Mouse (Mus musculus) liver, postnatal 0 days (tissue): ENCODE results near the gene Sctr. TPM values are rescaled to one million over a fixed set of nuclear protein-coding genes. Genes with fewer than 3 reads are reported as not detected.
A peak's percentile ranks its signal among the peaks of the same experiment; 100 is the strongest.

Experiments
- ATAC-seq: fragments of 200-750 bp; cut with Nextera tagmentation; 2 replicates; pipeline ENCODE4 v1.8.0; 2017; ENCODE audit warnings: mild to moderate bottlenecking, moderate library complexity
- DNase-seq: peaks from one replicate; pipeline ENCODE4 v3.0.0-alpha.2; 2016
- H3K27ac ChIP-seq: fragments of 300-500 bp; sonication (generic); 2 replicates; pipeline ENCODE4 v1.5.1; 2014; ENCODE audit warnings: antibody characterized with exemption, moderate library complexity, mild to moderate bottlenecking, low read depth
- H3K27me3 ChIP-seq: fragments of 300-500 bp; sonication (generic); 2 replicates; pipeline ENCODE4 v1.6.1; 2014; ENCODE audit warnings: low read length, control low read depth, mixed read lengths; ENCODE audit not compliant: insufficient read depth
- H3K36me3 ChIP-seq: fragments of 300-500 bp; sonication (generic); replicated peaks from 2 replicates; pipeline ENCODE4 v1.6.1; 2014; ENCODE audit warnings: mild to moderate bottlenecking, control low read depth, low read length, moderate library complexity, mixed read lengths; ENCODE audit not compliant: insufficient read depth
- H3K4me1 ChIP-seq: fragments of 300-500 bp; sonication (generic); 2 replicates; pipeline ENCODE4 v1.6.1; 2014; ENCODE audit warnings: antibody characterized with exemption, mild to moderate bottlenecking, control low read depth; ENCODE audit not compliant: insufficient read depth
- H3K4me2 ChIP-seq: fragments of 300-500 bp; sonication (generic); 2 replicates; pipeline ENCODE4 v1.6.1; 2014; ENCODE audit warnings: low read depth, mild to moderate bottlenecking, low read length, moderate library complexity, mixed read lengths
- H3K4me3 ChIP-seq: fragments of 300-500 bp; sonication (generic); 2 replicates; pipeline ENCODE4 v1.5.1; 2014; ENCODE audit warnings: low read depth, low read length
- H3K9ac ChIP-seq: fragments of 300-500 bp; sonication (generic); replicated peaks from 2 replicates; pipeline ENCODE4 v1.6.1; 2014; ENCODE audit warnings: mild to moderate bottlenecking, moderate library complexity
- H3K9me3 ChIP-seq: fragments of 300-500 bp; sonication (generic); 2 replicates; pipeline ENCODE4 v1.6.1; 2016; ENCODE audit warnings: mild to moderate bottlenecking, control low read depth, low read length, mixed read lengths
- CTCF ChIP-seq: sonication (generic); IDR thresholded peaks from 2 replicates; pipeline ENCODE4 v1.5.1; 2016; ENCODE audit warnings: antibody characterized with exemption, low read depth
- EP300 ChIP-seq: IDR thresholded peaks from 2 replicates; pipeline ENCODE4 v1.6.1; 2016; ENCODE audit warnings: antibody characterized with exemption, low read depth, mild to moderate bottlenecking
- WGBS: fragments of 180-500 bp; shearing (Covaris S2); extraction: QIAGEN DNeasy Blood & Tissue Kit; methylation state at CpG from one replicate; pipeline ENCODE4 v1.1.7; 2014; ENCODE audit not compliant: insufficient replicate concordance; 5-methylcytosine and 5-hydroxymethylcytosine counted together
- polyA plus RNA-seq: library from polyadenylated mRNA; unstranded; fragments of >200 nt; fragmentation: Nextera tagmentation; extraction: Ambion mirVana; gene quantifications from 2 replicates; pipeline ENCODE4 v1.2.1, GENCODE M21; 2015

Gene Sctr
- polyA plus RNA-seq, 1 experiment from 2014 or later, result 0.05 TPM

DNA sequence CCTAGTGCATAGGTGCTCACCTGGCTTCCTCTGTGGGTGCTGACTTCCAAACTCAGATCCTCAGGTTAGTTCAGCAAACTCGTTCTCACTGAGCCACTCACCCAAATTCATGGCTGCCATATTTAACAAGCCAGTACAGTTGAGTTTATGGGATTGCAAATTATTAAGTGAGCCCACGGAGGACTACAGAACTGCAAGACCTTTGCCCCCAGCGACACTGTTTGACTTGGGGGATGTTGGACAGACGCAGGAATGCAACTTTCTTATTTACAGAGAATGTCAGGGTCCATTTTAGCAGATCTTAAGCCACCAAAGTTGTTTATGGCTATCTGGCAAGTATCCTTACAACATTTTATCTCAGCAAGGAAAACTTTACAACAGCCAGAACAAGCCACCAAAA, 31.6 kb upstream of the Sctr start:
- WGBS, result 55% methylated on average over 4 of the region's 4 CpGs
- no peaks in the 10 kb centered on the region for H3K36me3 ChIP-seq
- H3K27me3 ChIP-seq, result no peaks in the 10 kb centered on the region
- no peaks in the 10 kb centered on the region for H3K4me1 ChIP-seq
- DNase-seq, result no peak
- ATAC-seq, result no peak
- H3K9ac ChIP-seq, result no peak overlapping the region
- H3K27ac ChIP-seq, result no peak overlapping the region
- no peak overlapping the region for H3K4me3 ChIP-seq
- TF ChIP-seq CTCF, result no peak
- TF ChIP-seq EP300, result no peak
- H3K4me2 ChIP-seq, result no peak overlapping the region
- H3K9me3 ChIP-seq, result no peaks in the 10 kb centered on the region

GRCm38 (mm10) chr1:119986555-119986954, 20.1 kb upstream of the Sctr start:
- no peak for ATAC-seq
- H3K36me3 ChIP-seq, result no peaks in the 10 kb centered on the region

DNA sequence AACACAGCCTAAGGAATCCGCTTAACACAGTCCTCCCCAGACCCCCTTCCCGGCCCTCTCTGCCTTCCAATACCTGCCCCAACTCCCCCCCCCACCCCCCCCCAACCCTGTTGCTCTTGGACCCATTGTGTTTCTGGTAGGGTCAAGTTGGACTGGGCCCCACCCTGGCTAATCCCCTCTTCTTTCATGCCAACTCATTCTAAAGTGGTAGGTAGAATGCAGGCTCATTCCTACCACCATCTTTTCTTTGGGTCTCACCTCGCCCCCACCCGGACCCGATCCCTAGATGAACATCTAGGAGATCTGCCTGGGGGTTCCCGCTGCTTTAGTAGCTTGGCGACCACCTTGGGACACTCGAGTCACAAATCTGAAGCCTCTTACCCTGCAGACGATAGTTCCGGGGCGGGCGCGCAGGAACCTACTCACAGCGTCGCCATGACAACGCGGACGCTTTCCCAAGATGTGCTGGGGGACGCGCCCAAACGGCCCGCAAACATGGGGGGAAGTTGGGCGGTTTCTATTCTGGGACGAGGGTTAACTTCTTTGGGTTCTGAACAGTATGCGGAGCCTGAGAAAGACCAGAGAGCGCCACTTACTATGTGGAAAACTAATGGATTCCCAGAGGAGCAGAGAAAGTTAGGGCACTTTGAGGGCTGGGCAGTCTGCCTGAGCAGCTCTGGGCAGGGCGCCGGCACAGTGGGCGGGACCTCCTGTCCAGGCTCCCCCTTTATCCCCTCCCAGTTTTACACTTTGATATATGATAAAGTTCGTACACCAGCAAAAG, 9.7 kb upstream of the Sctr start, which contains the start of gene Cfap221:
Gene Cfap221 (minus strand): TSS at position 437 of the 784 bp plus-strand sequence.
- 6% methylated on average over 30 of the region's 30 CpGs for WGBS
- no peaks in the 10 kb centered on the region for H3K27me3 ChIP-seq

More at GRCm38 (mm10) chr1:119986555-119986954, 20.1 kb upstream of the Sctr start:
- DNase-seq, result no peak
- Histone ChIP-seq H3K9ac (no peak overlapping the region), H3K4me3 (no peak overlapping the region), H3K9me3 (no peaks in the 10 kb centered on the region), H3K27me3 (no peaks in the 10 kb centered on the region), H3K27ac (no peak overlapping the region), H3K4me1 (no peaks in the 10 kb centered on the region), H3K4me2 (no peak overlapping the region)
- TF ChIP-seq CTCF, result no peak
- no peak for TF ChIP-seq EP300
- WGBS, result 84% methylated on average over 5 of the region's 5 CpGs

DNA sequence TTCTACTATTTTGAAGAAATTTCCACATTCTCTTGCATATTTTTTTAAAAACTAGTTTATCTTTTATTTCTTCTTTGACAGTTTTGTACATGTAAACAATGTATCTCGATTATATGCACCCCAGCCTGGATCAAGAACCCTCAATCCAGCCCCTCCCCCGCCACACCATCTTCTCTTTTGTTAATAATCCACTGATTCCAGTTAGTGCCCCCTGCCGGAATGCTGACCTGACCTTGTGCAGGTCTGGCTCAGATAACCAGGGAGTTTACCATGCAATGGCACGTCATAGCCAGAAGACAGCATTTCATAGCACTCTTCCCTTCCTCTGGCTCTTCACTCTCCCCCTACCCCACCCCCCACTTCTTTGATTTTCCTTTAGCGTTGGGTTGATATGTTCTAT, 9.1 kb upstream of the Sctr start:
- ATAC-seq, result peak; percentile 72
- TF ChIP-seq CTCF (peak; percentile 39), EP300 (no peak)
- 28% methylated on average over 5 of the region's 5 CpGs for WGBS
- H3K4me3 ChIP-seq, result peak overlapping the region; percentile 52; the same call in 1 of the 2 replicates
- H3K4me2 ChIP-seq, result peak overlapping the region; percentile 80
- no peak overlapping the region for H3K9ac ChIP-seq
- no peaks in the 10 kb centered on the region for H3K27me3 ChIP-seq
- DNase-seq, result peak; percentile 39
- H3K27ac ChIP-seq, result no peak overlapping the region
- no peaks in the 10 kb centered on the region for H3K36me3 ChIP-seq
- H3K4me1 ChIP-seq, result no peaks in the 10 kb centered on the region
- H3K9me3 ChIP-seq, result no peaks in the 10 kb centered on the region

More for the DNA sequence above, 9.7 kb upstream of the Sctr start, which contains the start of gene Cfap221:
- no peak within 1 kb of the TSS for H3K9ac ChIP-seq
- TF ChIP-seq EP300 (no peak), CTCF (no peak)
- no peaks in the 10 kb centered on the region for H3K36me3 ChIP-seq
- H3K27ac ChIP-seq, result no peak within 1 kb of the TSS
- H3K4me2 ChIP-seq, result peak within 1 kb of the TSS; percentile 80
- no peaks in the 10 kb centered on the region for H3K4me1 ChIP-seq
- H3K9me3 ChIP-seq, result no peaks in the 10 kb centered on the region
- ATAC-seq (peak; percentile 91), DNase-seq (peak; percentile 67)
- peak within 1 kb of the TSS; percentile 52 for H3K4me3 ChIP-seq

GRCm38 (mm10) chr1:120007851-120008588, 1.3 kb downstream of the Sctr start:
- Histone ChIP-seq H3K27me3 (peaks cover 24% of the 10 kb centered on the region), H3K9me3 (no peaks in the 10 kb centered on the region), H3K36me3 (no peaks in the 10 kb centered on the region), H3K4me1 (0 out of 2 replicates have a peak, but pooled peaks cover 2% of the 10 kb centered on the region), H3K9ac (no peak overlapping the region), H3K4me2 (no peak overlapping the region), H3K4me3 (no peak overlapping the region), H3K27ac (no peak overlapping the region)
- DNase-seq (no peak), ATAC-seq (no peak)
- TF ChIP-seq CTCF, result no peak
- no peak for TF ChIP-seq EP300
- WGBS, result 34% methylated on average over 11 of the region's 11 CpGs

DNA sequence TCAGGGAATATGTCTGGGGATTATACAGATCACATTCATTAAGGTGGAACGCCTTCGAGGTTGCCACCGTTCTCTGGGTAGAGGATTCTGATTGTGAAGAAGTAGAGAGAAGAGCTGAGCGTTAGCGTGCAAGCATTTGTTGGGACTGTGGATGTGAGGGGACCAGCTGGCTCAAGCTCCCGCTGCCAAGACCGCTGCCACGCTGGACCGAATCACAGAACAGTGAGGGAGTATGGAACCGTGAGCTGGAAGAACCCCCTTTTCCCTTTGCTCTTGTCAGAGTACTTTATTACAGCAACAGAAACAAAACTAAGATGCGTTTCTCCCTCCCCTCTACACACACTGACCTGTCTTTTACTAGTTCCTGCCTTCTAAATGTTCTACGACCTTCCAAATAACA, 5.9 kb downstream of the Sctr start:
- no peak overlapping the region for H3K27ac ChIP-seq
- no peaks in the 10 kb centered on the region for H3K36me3 ChIP-seq
- no peaks in the 10 kb centered on the region for H3K9me3 ChIP-seq
- ATAC-seq, result no peak
- H3K27me3 ChIP-seq, result peaks cover 8% of the 10 kb centered on the region; the same call in 1 of the 2 replicates
- no peaks in the 10 kb centered on the region for H3K4me1 ChIP-seq
- DNase-seq, result no peak
- WGBS, result 81% methylated on average over 12 of the region's 12 CpGs
- no peak overlapping the region for H3K4me2 ChIP-seq
- H3K4me3 ChIP-seq, result no peak overlapping the region
- H3K9ac ChIP-seq, result no peak overlapping the region
- no peak for TF ChIP-seq EP300
- no peak for TF ChIP-seq CTCF
